Mouse (Mus musculus) layer of hippocampus, adult 6 months (tissue): ENCODE data around the gene Ap2a2. TPM values are rescaled to one million over a fixed set of nuclear protein-coding genes. Genes with fewer than 3 reads are reported as not detected.

Source experiments
- long read RNA-seq, 2 experiments: library from polyadenylated mRNA; unstranded; transcript quantifications; one replicate each; pipeline ENCODE4 v2.0.0; 2019 to 2020
- microRNA-seq: library from miRNA; unstranded; fragments of <30 nt; microRNA quantifications from one replicate; pipeline ENCODE4 v1.2.0, GENCODE M21; 2020
- polyA plus RNA-seq: library from polyadenylated mRNA; unstranded; fragments of <200 nt; fragmentation: Nextera tagmentation; gene quantifications from 2 replicates; pipeline ENCODE4 v1.2.3, GENCODE M21; 2021

Ap2a2 gene
- 140 and 157 TPM in 2 replicates for polyA plus RNA-seq
- long read RNA-seq, experiment 1, full-length matches to known transcripts, result 74 of 276 reads
- long read RNA-seq, experiment 1, partial matches to known transcripts, result 175 of 276 reads
- long read RNA-seq, experiment 1, other reads (novel, unspliced or antisense), result 27 of 276 reads
- long read RNA-seq, experiment 2, full-length matches to known transcripts, result 472 of 755 reads
- long read RNA-seq, experiment 2, partial matches to known transcripts, result 73 of 755 reads
- long read RNA-seq, experiment 2, other reads (novel, unspliced or antisense), result 210 of 755 reads

GRCm38 (mm10) chr7:141561682-141562391 lies at the start of gene Ap2a2:
Gene Ap2a2 (plus strand): TSS chr7:141562173.

DNA sequence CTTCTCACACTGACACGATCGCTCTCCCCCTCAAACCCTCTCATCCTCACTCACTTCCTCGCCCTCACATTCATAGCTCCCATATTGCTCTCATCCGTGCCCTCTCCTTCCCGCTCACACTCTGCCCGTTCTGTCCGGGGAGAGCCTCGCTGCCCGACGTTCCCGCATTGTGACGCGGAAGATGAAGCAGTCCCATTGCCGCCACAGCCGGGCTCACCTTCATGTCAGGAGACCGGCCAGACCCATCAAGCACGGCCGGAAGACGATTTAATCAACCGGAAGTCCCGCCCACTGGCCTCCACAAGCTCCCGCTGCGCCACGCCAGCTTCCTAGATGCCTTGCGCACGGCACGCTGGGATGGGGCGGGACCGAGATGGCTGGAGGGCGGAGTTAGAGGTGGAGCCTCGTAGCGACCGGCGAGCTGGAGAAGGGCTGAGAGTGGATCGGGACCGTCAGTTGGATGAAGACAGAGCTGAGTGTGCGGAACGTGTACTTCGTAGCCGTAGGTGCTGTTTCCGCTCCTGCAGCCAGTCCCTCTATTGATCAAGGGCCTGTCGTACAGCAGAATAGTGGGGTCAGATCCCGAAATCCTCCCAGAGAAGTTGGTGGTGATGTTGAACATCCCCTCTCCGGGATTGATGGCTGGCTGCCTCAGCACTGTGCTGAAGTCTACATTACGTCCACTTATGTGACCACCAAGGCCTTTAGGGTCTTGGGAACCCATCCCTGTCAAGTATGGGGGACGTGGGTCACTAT lies 22.2 kb upstream of the Ap2a2 start, which contains the start of gene Chid1:
Gene Chid1, minus strand, starts transcription at position 302 of the 756 bp plus-strand sequence.

Small RNAs within 50 kb of the gene (microRNA-seq; reads per million reads assigned to microRNA genes)
- gene Mir7063, result 4.7 reads per million, percentile 17 among the genes with 10 or more reads in this experiment

Other genes with a start within 250 kb of the Ap2a2 start
- 65.4 and 72.8 TPM in 2 replicates for gene Deaf1, start 234.5 kb upstream of the Ap2a2 start, polyA plus RNA-seq
- gene Tmem80, start 234.4 kb upstream of the Ap2a2 start, polyA plus RNA-seq, result 32.9 and 33.3 TPM in 2 replicates
- gene Eps8l2, start 223.3 kb upstream of the Ap2a2 start, polyA plus RNA-seq, result 2.8 and 5.0 TPM in 2 replicates
- gene Taldo1, start 170.0 kb upstream of the Ap2a2 start, polyA plus RNA-seq, result 301 and 321 TPM in 2 replicates
- gene Gatd1, start 148.0 kb upstream of the Ap2a2 start, polyA plus RNA-seq, result 46.9 and 50.3 TPM in 2 replicates
- 138 and 162 TPM in 2 replicates for gene Cend1, start 132.7 kb upstream of the Ap2a2 start, polyA plus RNA-seq
- gene Slc25a22, start 124.3 kb upstream of the Ap2a2 start, polyA plus RNA-seq, result 111 and 136 TPM in 2 replicates
- gene Pidd1, start 118.1 kb upstream of the Ap2a2 start, polyA plus RNA-seq, result 0.33 and 0.48 TPM in 2 replicates
- gene Rplp2, start 114.8 kb upstream of the Ap2a2 start, polyA plus RNA-seq, result 2,193 and 2,396 TPM in 2 replicates
- 14.8 and 16.6 TPM in 2 replicates for gene Pnpla2, start 107.0 kb upstream of the Ap2a2 start, polyA plus RNA-seq
- gene Cracr2b, start 101.1 kb upstream of the Ap2a2 start, polyA plus RNA-seq, result 2.9 and 4.7 TPM in 2 replicates
- 34.7 and 46.2 TPM in 2 replicates for gene Cd151, start 94.8 kb upstream of the Ap2a2 start, polyA plus RNA-seq
- 91.9 and 96.6 TPM in 2 replicates for gene Polr2l, start 87.0 kb upstream of the Ap2a2 start, polyA plus RNA-seq
- gene Tspan4, start 86.9 kb upstream of the Ap2a2 start, polyA plus RNA-seq, result 27.1 and 34.9 TPM in 2 replicates
- 69.3 and 75.3 TPM in 2 replicates for gene Chid1, start 22.3 kb upstream of the Ap2a2 start, polyA plus RNA-seq
- not detected in 2 replicates for gene Muc6, start 93.1 kb downstream of the Ap2a2 start, polyA plus RNA-seq
- not detected in 2 replicates for gene Muc2, start 128.2 kb downstream of the Ap2a2 start, polyA plus RNA-seq
- not detected in 2 replicates for gene Muc5ac, start 226.8 kb downstream of the Ap2a2 start, polyA plus RNA-seq